Comparison of ENCODE assay signal across 8 mouse cellular contexts in genomic region chr5:145191962-145192361, GRCm38 (mm10). TPM values are rescaled to one million over a fixed set of nuclear protein-coding genes. Genes with fewer than 3 reads are reported as not detected.
DNase-seq lines count a peak whose midpoint lies in the region; ATAC-seq lines count a peak whose summit lies in the region.

Gene Atp5j2 (minus strand): TSS chr5:145192062.

- peak within 1 kb of the TSS; percentile 79 for H3K4me2 ChIP-seq in midbrain, embryonic 16.5 days (ENCODE audit: low read length)

- peak within 1 kb of the TSS; percentile 90 for H3K4me3 ChIP-seq in heart, embryonic 10.5 days
- H3K4me3 ChIP-seq in midbrain, embryonic 16.5 days (ENCODE audit: low read depth, low read length): peak within 1 kb of the TSS; percentile 79

- no peaks in the 10 kb centered on the region for H3K9me3 ChIP-seq in heart, embryonic 10.5 days
- no peaks in the 10 kb centered on the region for H3K9me3 ChIP-seq in midbrain, embryonic 16.5 days (replicated peaks; ENCODE audit: control insufficient read depth, low read length, poor library complexity, severe bottlenecking)

- no peaks in the 10 kb centered on the region for H3K27me3 ChIP-seq in heart, embryonic 10.5 days (ENCODE audit: insufficient read depth, poor library complexity, severe bottlenecking)
- H3K27me3 ChIP-seq in midbrain, embryonic 16.5 days (ENCODE audit: control insufficient read depth, insufficient read depth, low read depth, low read length): no peaks in the 10 kb centered on the region

- DNase-seq in left cerebral cortex, adult 18-20 months (ENCODE audit: low spot score in 2 of 2): no peak
- DNase-seq in left cerebral cortex, adult 11 months (ENCODE audit: low spot score): no peak
- DNase-seq in heart, embryonic 10.5 days (ENCODE audit: low spot score): no peak
- DNase-seq in layer of hippocampus, postnatal 36 days: no peak
- DNase-seq in B cell, adult 2 months: no peak
- no peak for DNase-seq in spleen, postnatal 14 days (ENCODE audit: low spot score in 2 of 2)

- H3K36me3 ChIP-seq in heart, embryonic 10.5 days: peaks cover 47% of the 10 kb centered on the region
- peaks cover 16% of the 10 kb centered on the region for H3K36me3 ChIP-seq in midbrain, embryonic 16.5 days (ENCODE audit: control insufficient read depth, insufficient read depth, low read length)

- peaks cover 19% of the 10 kb centered on the region for H3K4me1 ChIP-seq in heart, embryonic 10.5 days
- peaks cover 15% of the 10 kb centered on the region for H3K4me1 ChIP-seq in midbrain, embryonic 16.5 days (ENCODE audit: control insufficient read depth, insufficient read depth, low read length)

- peak within 1 kb of the TSS; percentile 93 for H3K9ac ChIP-seq in midbrain, embryonic 16.5 days (ENCODE audit: low read depth, low read length)

- ATAC-seq in common myeloid progenitor, adult 5-6 weeks (replicated peaks; ENCODE audit: low read depth, poor library complexity, severe bottlenecking): no peak
- no peak for ATAC-seq in midbrain, embryonic 16.5 days

- peak within 1 kb of the TSS; percentile 97 for H3K27ac ChIP-seq in heart, embryonic 10.5 days
- H3K27ac ChIP-seq in midbrain, embryonic 16.5 days (ENCODE audit: low read length): peak within 1 kb of the TSS; percentile 83

- 88% methylated on average over 2 of the region's 2 CpGs for WGBS in heart, embryonic 10.5 days
- WGBS in midbrain, embryonic 16.5 days: 78% methylated on average over 2 of the region's 2 CpGs

RNA-seq across cellular contexts. Expression of gene Atp5j2, which starts in this region (rescaled TPM):
- total RNA-seq in left cerebral cortex, adult 18-20 months (2021): 100 to 1,000 TPM; 223 to 245 TPM
- 130 and 141 TPM in 2 replicates for total RNA-seq in common myeloid progenitor, adult 5-6 weeks (2017)
- 717 and 837 TPM in 2 replicates for polyA plus RNA-seq in heart, embryonic 10.5 days (2016; fragmentation: Nextera tagmentation; extraction: Ambion mirVana)
- 100 to 1,000 TPM; 262 to 270 TPM for total RNA-seq in layer of hippocampus, postnatal 36 days (2021)
- 597 and 600 TPM in 2 replicates for polyA plus RNA-seq in midbrain, embryonic 16.5 days (2015; fragmentation: Nextera tagmentation; extraction: Ambion mirVana)
